Mouse (Mus musculus) intestine, embryonic 16.5 days (tissue): ENCODE measurements around the gene Tnfrsf1a. TPM values are rescaled to one million over a fixed set of nuclear protein-coding genes. Genes with fewer than 3 reads are reported as not detected.

Source experiments
- ATAC-seq: fragments of 200-750 bp; cut with Nextera tagmentation; 2 replicates; pipeline ENCODE4 v1.8.0; 2017; ENCODE audit warnings: moderate TSS enrichment, moderate library complexity
- H3K27ac ChIP-seq: fragments of 300-500 bp; sonication (generic); 2 replicates; pipeline ENCODE4 v1.5.1; 2014; ENCODE audit warnings: mild to moderate bottlenecking, low read length
- H3K27me3 ChIP-seq: fragments of 300-500 bp; sonication (generic); replicated peaks from 2 replicates; pipeline ENCODE4 v1.6.1; 2014; ENCODE audit warnings: low read length, control low read depth, mixed read lengths; ENCODE audit not compliant: control insufficient read depth, insufficient read depth
- H3K36me3 ChIP-seq: fragments of 300-500 bp; sonication (generic); 2 replicates; pipeline ENCODE4 v1.6.1; 2014; ENCODE audit warnings: low read length, control low read depth; ENCODE audit not compliant: control insufficient read depth, insufficient read depth
- H3K4me1 ChIP-seq: fragments of 300-500 bp; sonication (generic); 2 replicates; pipeline ENCODE4 v1.6.1; 2014; ENCODE audit warnings: low read length, control low read depth, mixed read lengths; ENCODE audit not compliant: control insufficient read depth, insufficient read depth
- H3K4me2 ChIP-seq: fragments of 300-500 bp; sonication (generic); 2 replicates; pipeline ENCODE4 v1.6.1; 2014; ENCODE audit warnings: low read depth, low read length, control low read depth
- H3K4me3 ChIP-seq: fragments of 300-500 bp; sonication (generic); 2 replicates; pipeline ENCODE4 v1.5.1; 2014; ENCODE audit warnings: mild to moderate bottlenecking, low read length
- H3K9ac ChIP-seq: fragments of 300-500 bp; sonication (generic); 2 replicates; pipeline ENCODE4 v1.6.1; 2014; ENCODE audit warnings: low read depth, low read length
- H3K9me3 ChIP-seq: fragments of 300-500 bp; sonication (generic); 2 replicates; pipeline ENCODE4 v1.6.1; 2016; ENCODE audit warnings: low read length, control low read depth; ENCODE audit not compliant: control insufficient read depth
- WGBS: fragments of 180-500 bp; shearing (Covaris S2); extraction: QIAGEN DNeasy Blood & Tissue Kit; methylation state at CpG from one replicate; pipeline ENCODE4 v1.1.7; 2014; 5-methylcytosine and 5-hydroxymethylcytosine counted together
- polyA plus RNA-seq: library from polyadenylated mRNA; unstranded; fragments of >200 nt; fragmentation: Nextera tagmentation; extraction: Ambion mirVana; gene quantifications from 2 replicates; pipeline ENCODE4 v1.2.1, GENCODE M21; 2015

Gene Tnfrsf1a
- polyA plus RNA-seq, 1 experiment from 2014 or later, result 90.0 TPM

DNA sequence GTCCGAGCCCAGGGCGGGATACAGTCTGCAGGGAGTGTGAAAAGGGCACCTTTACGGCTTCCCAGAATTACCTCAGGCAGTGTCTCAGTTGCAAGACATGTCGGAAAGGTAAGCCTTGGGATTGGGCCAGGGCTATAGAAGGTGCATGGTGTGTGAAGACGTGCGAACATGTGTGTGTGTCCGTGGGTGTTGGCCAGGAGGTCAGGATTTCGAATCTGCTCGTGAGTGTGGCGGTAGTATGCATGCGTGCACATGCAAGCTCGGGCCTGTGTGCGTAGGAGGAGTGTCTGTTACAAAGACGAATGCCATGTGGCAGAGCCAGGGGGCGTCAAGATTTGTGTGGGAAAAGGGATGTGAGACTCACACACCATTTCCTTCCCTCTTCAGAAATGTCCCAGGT lies 8.2 kb downstream of the Tnfrsf1a start:
- no peak overlapping the region for H3K4me3 ChIP-seq
- ATAC-seq, result no peak
- H3K27ac ChIP-seq, result no peak overlapping the region
- H3K9ac ChIP-seq, result no peak overlapping the region
- peaks cover 28% of the 10 kb centered on the region for H3K36me3 ChIP-seq
- WGBS, result 86% methylated on average over 15 of the region's 15 CpGs
- H3K4me1 ChIP-seq, result peaks cover 49% of the 10 kb centered on the region
- no peak overlapping the region for H3K4me2 ChIP-seq
- no peaks in the 10 kb centered on the region for H3K27me3 ChIP-seq
- H3K9me3 ChIP-seq, result no peaks in the 10 kb centered on the region

DNA sequence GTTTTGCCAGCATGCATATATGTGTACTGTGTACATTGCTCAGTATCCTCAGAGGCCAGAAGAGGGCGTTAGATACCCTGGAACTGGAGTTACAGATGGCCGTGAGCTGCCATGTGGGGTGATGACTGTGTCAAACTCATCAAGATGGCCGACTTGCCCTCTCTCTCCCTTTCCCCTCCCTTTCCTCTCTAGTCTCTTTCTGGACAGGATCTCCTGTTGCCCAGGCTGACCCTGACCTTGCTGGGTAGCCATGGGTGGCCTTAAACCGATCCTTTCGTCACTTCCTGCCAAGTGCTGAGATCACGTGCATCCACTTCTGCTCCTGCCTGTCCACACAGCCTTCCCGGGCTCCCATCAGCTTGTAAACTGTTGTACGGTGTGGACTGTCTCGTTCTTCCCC lies 10.8 kb downstream of the Tnfrsf1a start:
- Histone ChIP-seq H3K4me3 (no peak overlapping the region), H3K27me3 (no peaks in the 10 kb centered on the region), H3K27ac (no peak overlapping the region), H3K9ac (no peak overlapping the region), H3K4me1 (peaks cover 45% of the 10 kb centered on the region), H3K9me3 (no peaks in the 10 kb centered on the region), H3K4me2 (no peak overlapping the region), H3K36me3 (peaks cover 30% of the 10 kb centered on the region)
- ATAC-seq, result no peak
- WGBS, result 52% methylated on average over 9 of the region's 9 CpGs

DNA sequence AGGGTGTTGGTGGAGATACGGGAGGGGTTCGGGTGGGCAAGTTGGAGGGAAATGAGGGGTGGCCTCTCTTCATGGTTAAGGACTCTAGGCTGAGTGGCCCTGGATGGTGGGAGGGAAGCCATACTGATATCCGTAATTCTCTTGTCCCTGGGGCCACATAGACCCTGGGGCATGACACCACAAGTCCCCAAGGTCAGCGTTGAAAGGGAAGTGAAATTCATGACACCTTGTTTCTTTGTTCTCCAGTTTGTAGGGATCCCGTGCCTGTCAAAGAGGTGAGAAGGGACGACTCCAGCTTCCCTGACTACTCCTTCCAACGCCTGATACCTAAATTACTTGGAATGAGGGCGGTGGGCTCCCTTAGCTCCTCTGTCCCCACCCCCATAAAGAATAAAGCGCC lies 11.7 kb downstream of the Tnfrsf1a start:
- ATAC-seq, result no peak
- H3K36me3 ChIP-seq, result peaks cover 30% of the 10 kb centered on the region
- no peak overlapping the region for H3K4me2 ChIP-seq
- H3K9me3 ChIP-seq, result no peaks in the 10 kb centered on the region
- H3K4me1 ChIP-seq, result peaks cover 37% of the 10 kb centered on the region
- 77% methylated on average over 9 of the region's 9 CpGs for WGBS
- no peak overlapping the region for H3K9ac ChIP-seq
- H3K27ac ChIP-seq, result no peak overlapping the region
- H3K4me3 ChIP-seq, result no peak overlapping the region
- H3K27me3 ChIP-seq, result no peaks in the 10 kb centered on the region

DNA sequence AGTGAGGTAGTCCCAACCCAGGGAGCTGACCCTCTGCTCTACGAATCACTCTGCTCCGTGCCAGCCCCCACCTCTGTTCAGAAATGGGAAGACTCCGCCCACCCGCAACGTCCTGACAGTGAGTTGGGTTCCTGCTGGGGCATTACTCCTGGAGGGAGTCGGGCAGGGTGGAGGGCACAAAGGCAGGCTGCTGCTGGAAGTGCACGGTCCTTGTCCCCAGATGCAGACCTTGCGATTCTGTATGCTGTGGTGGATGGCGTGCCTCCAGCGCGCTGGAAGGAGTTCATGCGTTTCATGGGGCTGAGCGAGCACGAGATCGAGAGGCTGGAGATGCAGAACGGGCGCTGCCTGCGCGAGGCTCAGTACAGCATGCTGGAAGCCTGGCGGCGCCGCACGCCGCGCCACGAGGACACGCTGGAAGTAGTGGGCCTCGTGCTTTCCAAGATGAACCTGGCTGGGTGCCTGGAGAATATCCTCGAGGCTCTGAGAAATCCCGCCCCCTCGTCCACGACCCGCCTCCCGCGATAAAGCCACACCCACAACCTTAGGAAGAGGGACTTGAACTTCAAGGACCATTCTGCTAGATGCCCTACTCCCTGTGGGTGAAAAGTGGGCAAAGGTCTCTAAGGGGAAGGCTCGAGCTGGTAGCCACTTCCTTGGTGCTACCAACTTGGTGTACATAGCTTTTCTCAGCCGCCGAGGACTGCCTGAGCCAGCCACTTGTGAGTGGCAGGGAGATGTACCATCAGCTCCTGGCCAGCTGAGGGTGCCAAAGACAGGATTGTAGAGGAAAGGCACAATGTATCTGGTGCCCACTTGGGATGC lies 12.5 kb downstream of the Tnfrsf1a start:
- no peak overlapping the region for H3K9ac ChIP-seq
- no peaks in the 10 kb centered on the region for H3K27me3 ChIP-seq
- H3K9me3 ChIP-seq, result no peaks in the 10 kb centered on the region
- peaks cover 30% of the 10 kb centered on the region for H3K36me3 ChIP-seq
- peak; percentile 27 for ATAC-seq
- H3K27ac ChIP-seq, result 0 out of 2 replicates have a peak overlapping the region, but pooled peaks have one; percentile 2
- H3K4me3 ChIP-seq, result no peak overlapping the region
- peaks cover 31% of the 10 kb centered on the region for H3K4me1 ChIP-seq
- no peak overlapping the region for H3K4me2 ChIP-seq
- 45% methylated on average over 38 of the region's 38 CpGs for WGBS

DNA sequence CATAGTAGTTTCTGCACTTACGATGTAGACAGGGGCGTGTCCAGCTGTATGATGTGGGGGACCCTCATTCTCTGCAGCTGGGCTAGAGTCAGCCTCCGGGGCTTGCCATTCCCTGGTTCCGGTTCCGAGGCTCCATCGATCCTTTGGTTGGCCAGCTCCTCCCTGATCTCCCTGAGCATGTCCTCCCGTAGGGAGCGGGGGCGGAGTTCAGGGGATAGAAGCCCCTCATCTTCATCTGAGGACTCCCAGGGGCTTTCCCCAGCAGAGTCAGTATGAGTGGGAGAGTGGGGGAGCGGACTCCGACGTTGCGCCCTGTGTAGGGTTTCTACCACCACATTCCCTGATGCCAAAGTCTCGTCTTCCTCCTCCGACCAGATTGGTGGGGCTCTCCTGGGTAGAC lies 13.9 kb downstream of the Tnfrsf1a start:
- WGBS, result 37% methylated on average over 15 of the region's 15 CpGs
- peak overlapping the region; percentile 61 for H3K27ac ChIP-seq
- 0 out of 2 replicates have a peak, but pooled peaks have one; percentile 4 for ATAC-seq
- H3K9me3 ChIP-seq, result no peaks in the 10 kb centered on the region
- H3K4me2 ChIP-seq, result peak overlapping the region; percentile 22; the same call in 1 of the 2 replicates
- peaks cover 36% of the 10 kb centered on the region for H3K4me1 ChIP-seq
- peaks cover 26% of the 10 kb centered on the region for H3K36me3 ChIP-seq
- no peaks in the 10 kb centered on the region for H3K27me3 ChIP-seq
- H3K9ac ChIP-seq, result 0 out of 2 replicates have a peak overlapping the region, but pooled peaks have one; percentile 53
- no peak overlapping the region for H3K4me3 ChIP-seq

DNA sequence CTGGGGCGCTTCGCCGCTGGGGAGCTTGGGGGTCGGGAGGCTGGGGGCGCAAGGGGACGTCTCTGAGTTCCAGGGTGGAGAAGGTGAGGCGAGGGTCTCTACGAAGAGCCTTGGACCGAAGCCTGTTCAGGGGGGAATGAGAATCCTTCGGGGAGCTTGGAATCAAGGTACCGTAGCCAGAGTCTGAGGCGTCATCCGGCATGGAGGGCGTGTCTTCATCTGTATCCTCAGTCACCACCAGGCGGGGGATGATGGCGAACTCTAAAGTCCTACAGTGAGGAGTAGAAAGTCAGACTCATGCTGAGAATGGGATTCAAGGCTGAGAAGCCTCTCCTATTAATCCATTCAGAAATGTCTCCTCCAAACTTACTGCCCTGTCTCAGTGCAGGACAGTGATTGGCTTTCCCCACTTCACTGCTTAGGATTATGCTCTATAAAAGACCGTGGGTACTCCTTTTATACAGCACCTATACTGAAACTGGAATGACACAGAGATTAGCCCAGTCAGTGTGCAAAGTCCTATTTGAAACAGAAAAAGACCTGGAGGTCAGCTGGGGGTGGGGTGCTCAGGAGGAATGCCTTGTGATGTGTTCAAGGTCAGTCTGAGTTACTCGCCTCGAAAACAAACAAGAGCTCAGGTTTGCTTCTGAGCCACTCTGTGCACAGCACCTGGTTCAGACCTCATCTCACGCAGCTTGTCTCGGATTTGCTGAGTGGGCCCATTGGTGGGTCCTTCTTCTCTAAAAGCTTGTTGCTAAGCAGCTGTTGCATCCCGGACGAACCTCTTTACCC lies 14.5 kb downstream of the Tnfrsf1a start:
- peaks cover 43% of the 10 kb centered on the region for H3K4me1 ChIP-seq
- H3K4me2 ChIP-seq, result peak overlapping the region; percentile 22; the same call in 1 of the 2 replicates
- H3K27me3 ChIP-seq, result no peaks in the 10 kb centered on the region
- WGBS, result 23% methylated on average over 23 of the region's 23 CpGs
- H3K4me3 ChIP-seq, result no peak overlapping the region
- no peaks in the 10 kb centered on the region for H3K9me3 ChIP-seq
- ATAC-seq, result peak; percentile 74
- H3K9ac ChIP-seq, result 0 out of 2 replicates have a peak overlapping the region, but pooled peaks have one; percentile 53
- H3K36me3 ChIP-seq, result peaks cover 21% of the 10 kb centered on the region
- peak overlapping the region; percentile 73 for H3K27ac ChIP-seq

DNA sequence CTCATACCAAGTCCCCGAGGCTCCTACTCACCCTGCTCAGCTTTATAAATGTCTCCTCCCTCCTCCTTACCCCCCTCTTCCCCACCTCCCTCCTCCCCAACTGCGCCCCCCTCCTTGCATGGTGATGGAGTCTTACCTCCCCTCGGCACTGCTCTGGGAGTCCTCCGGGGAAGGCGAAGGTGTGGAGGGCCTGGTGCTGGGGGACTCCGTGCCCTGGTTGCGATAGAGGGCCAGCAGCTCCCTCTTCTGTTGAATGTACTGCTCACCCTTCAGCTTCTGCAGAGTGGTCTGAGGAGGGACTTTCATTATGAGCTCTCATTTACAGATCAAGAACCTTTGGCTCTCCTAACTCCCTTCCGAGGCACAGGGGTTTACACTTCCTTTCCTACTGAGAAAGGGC lies 15.3 kb downstream of the Tnfrsf1a start:
- 0 out of 2 replicates have a peak, but pooled peaks have one; percentile 2 for ATAC-seq
- Histone ChIP-seq H3K4me3 (no peak overlapping the region), H3K9me3 (no peaks in the 10 kb centered on the region), H3K27me3 (no peaks in the 10 kb centered on the region), H3K4me1 (peaks cover 49% of the 10 kb centered on the region), H3K36me3 (peaks cover 14% of the 10 kb centered on the region), H3K27ac (peak overlapping the region; percentile 73), H3K9ac (peak overlapping the region; percentile 25; the same call in 1 of the 2 replicates), H3K4me2 (no peak overlapping the region)
- 11% methylated on average over 8 of the region's 8 CpGs for WGBS

DNA sequence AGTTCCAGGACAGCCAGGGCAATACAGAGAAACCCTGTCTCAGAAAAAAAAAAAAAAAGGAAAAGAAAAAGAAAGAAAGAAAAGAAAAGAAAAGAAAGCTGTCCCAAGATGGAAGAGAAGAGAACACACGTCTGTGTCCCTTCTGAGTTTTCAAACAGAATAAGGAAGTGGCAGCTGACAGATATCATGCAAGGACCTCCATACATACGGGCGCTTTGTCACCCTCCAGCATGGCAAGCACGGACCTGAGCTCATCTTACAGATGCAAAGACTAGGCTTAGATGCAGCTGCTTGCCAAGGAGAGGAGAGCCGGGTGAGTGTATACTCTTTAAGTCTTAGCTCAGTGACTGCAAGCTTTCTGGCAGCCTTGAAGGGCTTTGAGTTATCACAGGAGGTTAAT lies 16.4 kb downstream of the Tnfrsf1a start:
- 84% methylated on average over 5 of the region's 5 CpGs for WGBS
- H3K27ac ChIP-seq, result no peak overlapping the region
- ATAC-seq, result no peak
- no peak overlapping the region for H3K4me2 ChIP-seq
- no peaks in the 10 kb centered on the region for H3K27me3 ChIP-seq
- H3K4me1 ChIP-seq, result peaks cover 49% of the 10 kb centered on the region
- H3K9ac ChIP-seq, result no peak overlapping the region
- H3K36me3 ChIP-seq, result peaks cover 14% of the 10 kb centered on the region
- H3K4me3 ChIP-seq, result no peak overlapping the region
- H3K9me3 ChIP-seq, result no peaks in the 10 kb centered on the region

DNA sequence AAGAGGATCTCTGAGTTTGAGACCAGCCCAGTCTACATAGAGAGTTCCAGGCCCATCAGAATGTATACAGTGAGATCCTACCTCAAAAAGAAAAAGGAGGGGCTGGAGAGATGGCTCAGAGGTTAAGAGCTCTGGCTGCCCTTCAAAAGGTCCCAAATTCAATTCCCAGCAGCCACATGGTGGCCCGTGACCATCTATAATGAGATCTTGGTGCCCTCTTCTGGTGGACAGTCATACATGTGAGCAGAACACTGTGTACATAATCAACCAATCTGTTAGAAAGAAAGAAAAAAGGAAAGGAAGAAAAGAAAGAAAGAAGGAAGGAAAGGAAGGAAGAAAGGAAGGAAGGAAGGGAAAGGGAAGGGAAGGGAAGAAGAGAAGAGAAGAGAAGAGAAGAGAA lies 17.0 kb downstream of the Tnfrsf1a start:
- Histone ChIP-seq H3K9me3 (no peaks in the 10 kb centered on the region), H3K4me3 (no peak overlapping the region), H3K4me2 (no peak overlapping the region), H3K9ac (no peak overlapping the region), H3K36me3 (peaks cover 12% of the 10 kb centered on the region; the same call in 1 of the 2 replicates), H3K4me1 (peaks cover 49% of the 10 kb centered on the region), H3K27me3 (no peaks in the 10 kb centered on the region), H3K27ac (no peak overlapping the region)
- no peak for ATAC-seq
- WGBS, result 70% methylated on average over 1 of the region's 1 CpGs
